Mouse (Mus musculus) gastrocnemius, adult 18-20 months (tissue): ENCODE data around the gene Pde4b. TPM values are rescaled to one million over a fixed set of nuclear protein-coding genes. Genes with fewer than 3 reads are reported as not detected.
A peak's percentile ranks its signal among the peaks of the same experiment; 100 is the strongest.

ENCODE experiments used
- DNase-seq: peaks from one replicate; pipeline ENCODE4 v3.0.0; 2021; ENCODE audit warnings: low spot score
- total RNA-seq, 2 experiments: library from RNA; stranded (reverse); gene quantifications; 2 replicates each; pipeline ENCODE4 v1.2.3; 2021

Gene Pde4b
- total RNA-seq, 2 experiments from 2014 or later: 74.5 to 102 TPM

DNA sequence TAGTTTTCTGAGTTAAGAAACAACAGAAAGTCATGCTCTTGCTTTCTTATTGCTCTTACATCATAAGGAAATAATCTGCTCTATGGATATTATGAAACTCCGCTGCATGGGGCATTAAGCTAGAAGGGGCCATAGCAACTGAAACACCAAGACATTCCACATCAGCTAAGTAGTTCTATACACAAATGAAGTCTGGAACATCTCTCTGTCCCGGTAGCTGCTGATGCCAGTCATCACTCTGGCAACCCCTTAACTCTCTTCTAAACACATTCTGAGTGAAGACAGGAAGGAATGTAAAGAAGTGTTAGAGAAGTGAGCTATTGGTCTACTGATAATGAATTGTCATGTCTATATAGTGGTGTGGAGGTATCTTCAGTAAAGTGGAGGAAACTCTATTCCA, 88.6 kb downstream of the Pde4b start:
- no peak for DNase-seq

DNA sequence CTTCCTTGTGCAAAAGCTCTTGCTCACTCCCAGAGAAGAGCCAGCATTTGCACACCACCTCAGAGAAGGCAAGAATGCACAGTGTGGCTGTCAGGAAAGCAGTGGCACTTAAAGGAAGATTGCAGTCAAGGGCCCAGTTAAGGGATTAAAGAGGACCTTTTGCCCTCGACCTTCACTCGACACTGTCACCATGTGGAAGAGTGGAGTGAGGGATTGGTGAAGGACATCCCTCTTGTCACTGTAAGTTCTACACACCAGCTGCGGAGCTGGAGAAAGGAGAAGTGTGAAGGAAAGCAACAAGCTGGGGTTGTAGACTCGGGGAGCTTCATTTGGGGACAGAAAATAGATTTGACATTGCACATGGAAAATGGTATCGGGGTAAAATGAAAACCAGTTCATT, 89.9 kb downstream of the Pde4b start:
- no peak for DNase-seq

DNA sequence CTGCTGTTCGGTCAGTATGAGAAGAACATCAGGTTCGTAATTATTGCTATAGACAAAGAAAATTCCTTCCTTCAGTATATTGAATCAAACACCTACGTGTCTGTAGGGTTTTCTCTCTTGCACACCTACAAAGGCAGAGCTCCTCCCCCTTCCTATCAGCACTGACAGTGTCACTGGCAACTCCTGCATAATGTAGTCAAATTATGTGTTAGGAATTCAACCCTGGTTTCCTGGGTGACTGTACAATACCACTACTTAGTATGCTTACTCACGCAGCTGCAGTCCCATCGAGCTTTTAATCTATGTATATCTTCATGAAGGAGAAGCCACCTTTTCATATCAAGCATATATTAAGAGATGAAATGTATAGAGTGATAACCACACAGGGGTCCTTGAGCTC, 99.5 kb downstream of the Pde4b start:
- DNase-seq: no peak

DNA sequence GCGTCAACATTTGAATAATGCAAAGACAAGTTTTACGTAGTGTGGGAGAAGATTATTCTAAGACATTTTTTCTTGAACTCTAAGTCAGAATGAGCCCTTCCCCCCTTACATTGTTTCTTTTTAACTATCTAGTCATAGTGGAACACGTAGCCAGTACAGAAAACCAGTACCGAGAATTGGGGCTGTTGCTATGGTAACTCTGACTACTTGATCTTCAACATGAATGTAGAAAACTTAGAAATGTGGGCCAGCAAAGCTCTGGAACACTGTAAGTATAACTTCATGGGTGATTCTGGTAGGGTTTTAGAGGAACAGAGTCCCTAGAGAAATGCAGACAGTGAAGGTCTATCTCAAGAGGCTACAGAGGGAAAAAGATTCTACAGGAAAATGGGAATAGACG, 110.4 kb downstream of the Pde4b start:
- no peak for DNase-seq

DNA sequence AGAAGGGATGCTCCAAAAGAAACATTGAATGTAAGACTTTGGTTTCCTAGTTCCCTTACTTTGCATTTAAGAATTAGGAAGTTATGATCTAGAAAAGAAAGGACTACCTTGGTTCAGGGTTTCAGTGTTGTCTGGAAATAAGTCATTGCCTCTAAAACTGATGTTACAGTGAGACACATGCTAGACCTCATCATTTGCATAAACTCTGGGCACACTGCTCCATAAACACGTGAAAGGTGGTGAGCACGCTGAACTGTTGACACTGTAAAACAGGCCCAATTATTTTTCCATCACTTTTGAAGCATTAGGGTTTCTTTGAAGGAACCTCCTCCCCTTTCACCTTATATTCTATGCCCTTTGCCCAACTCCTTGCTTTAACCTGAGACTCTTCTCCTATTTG, 122.4 kb downstream of the Pde4b start:
- no peak for DNase-seq

DNA sequence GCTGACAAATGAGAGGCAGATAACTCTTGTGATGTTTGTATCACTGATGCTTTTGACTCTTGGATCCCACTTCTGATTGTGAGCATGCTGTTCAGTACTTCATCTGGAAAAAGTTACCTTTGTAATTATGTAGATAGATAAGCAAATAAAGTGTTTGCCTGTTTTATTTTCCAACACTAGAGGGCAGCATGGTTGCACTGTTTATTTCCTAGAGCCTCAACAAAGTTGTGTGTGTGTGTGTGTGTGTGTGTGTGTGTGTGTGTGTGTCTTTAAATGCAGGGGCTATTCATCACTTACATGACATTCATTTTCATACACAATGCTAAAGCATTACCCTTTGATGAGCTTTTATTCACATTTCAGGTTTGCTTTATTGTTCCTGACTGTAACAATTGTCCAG, 139.4 kb downstream of the Pde4b start:
- peak; percentile 15 for DNase-seq

DNA sequence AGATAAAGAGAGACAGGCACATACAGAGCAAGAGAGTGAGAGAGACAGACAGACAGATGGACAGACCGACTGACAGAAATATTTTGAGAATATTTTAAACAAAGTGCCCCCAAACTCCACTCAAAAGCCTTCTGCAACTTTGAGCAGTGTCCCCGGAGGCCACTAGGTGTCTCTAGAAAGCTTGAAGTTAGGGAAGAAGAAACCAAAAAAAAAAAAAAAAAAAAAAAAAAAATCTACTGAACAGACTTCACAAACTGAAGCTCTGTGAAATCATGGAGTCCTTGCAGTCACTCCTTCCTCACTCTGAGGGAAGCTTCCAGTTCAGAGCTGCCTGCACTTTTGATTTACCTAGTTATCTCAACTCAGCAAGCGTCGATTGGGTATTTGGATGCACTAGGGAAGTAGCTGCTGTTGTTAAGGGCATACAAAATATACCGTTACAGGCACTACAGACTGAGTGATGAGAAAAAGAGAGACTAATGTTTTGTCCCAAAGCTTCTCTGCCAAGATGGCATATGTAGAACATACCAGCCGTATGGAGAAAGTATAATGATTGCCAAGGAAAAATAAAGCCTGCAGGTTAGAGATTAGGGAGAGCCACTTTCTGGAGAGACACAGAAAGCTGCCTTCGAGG, 141.7 kb downstream of the Pde4b start:
- DNase-seq: no peak

DNA sequence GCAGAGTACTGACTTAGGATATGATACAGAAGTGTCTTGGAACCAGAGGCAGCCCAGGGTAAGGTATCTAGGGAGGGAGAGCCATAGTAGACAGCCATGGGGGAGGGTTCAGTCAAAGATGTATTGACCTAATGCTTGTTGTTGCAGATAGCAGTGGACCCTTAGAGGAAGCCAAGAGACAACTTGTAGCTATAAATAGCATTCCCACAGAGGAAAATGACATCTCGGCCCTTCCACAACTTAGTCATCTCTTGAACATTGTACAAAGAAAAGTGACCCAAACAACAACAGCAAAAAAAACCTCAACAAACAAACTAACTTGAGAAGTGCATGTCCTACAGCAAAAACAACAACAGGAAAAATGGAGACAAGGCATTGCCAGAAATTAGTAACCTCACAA, 143.6 kb downstream of the Pde4b start:
- no peak for DNase-seq

DNA sequence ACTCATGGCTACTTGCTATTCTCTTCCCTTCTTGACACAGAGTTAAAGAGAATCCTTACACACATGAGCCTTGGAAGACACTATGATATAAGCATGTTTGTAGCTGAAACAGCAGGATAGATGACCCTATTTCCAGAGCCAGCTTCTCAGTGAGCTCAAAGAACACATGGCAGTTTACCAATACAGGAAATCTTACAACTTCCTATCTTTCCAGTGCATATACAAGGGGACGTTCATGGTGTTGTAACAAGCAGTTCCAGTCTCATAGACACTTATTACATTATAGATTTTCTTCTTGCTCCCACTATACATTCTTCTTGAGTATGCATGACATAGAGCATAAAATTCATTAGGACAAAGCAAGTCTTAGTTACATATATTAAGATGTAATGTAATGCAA, 146.3 kb downstream of the Pde4b start:
- no peak for DNase-seq

DNA sequence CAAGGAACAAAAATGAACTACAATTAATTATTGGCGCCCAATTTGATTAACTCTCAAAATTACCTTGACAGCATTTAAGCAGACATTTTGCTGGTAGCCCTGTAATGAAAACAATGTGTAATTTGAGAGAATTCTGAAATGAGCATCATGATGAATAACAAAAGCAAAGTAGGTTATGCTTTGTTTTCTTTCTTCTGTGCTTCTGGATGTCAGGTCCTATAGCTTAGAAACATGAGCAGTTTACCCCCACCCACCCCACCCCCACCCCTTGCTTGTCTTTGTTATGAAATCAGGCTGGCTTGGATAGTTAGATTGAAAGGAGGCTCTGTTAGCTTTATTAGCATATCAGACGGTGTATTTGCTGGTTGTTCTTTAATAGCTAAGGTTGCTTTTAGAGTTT, 147.8 kb downstream of the Pde4b start:
- DNase-seq: no peak

DNA sequence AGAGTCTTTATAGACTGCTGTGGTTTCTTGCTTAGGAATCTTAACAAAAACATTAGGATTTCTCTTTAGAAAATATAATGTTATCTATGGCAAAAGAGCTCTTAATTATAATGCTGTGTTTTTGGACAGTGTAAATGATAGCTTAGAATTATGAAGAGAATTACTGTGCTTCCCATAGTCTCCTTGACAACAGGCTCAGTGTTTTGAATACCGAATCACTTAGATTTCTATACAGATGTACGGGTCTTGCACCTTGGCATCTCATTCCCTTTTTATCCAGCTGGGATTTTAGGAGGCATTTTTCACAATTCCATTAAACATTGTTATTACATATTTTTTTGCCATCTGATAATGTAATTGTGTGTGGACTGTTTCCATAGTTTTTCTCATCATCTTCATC, 151.8 kb downstream of the Pde4b start:
- DNase-seq: no peak

DNA sequence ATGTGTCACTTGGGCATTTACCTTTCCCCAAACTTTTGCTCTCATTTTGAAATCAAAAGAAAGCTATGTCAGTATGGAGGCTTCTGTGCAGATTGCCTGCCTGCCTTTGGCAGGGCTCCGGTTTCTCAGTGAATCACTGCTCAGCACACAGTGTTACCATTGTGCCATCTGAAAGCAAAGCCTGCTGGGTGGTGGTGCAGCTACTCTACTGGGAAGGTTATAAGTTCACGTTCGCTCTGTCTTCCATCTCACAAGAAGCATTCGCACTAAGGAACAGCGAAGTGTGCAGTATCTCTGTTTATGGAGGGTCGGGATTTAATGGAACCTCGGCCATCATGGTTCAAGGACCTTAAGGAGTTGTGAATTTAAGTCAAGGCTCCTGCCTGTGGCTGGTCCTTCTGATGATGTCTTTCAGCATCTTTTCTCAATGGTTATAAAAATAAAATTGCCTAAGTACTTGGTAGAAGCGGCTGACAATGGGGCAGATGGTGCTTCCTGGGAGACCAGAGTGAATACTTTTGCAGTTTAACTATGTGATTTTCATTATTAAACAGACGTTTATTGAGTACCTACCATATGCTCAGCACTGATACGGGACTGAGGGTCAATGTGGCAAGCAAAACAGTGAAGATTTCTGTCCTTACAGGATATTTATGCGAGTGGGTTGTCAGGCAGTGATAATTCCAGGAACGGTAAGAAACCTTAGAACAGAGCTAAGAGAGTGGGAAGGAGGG, 152.5 kb downstream of the Pde4b start:
- DNase-seq: no peak

DNA sequence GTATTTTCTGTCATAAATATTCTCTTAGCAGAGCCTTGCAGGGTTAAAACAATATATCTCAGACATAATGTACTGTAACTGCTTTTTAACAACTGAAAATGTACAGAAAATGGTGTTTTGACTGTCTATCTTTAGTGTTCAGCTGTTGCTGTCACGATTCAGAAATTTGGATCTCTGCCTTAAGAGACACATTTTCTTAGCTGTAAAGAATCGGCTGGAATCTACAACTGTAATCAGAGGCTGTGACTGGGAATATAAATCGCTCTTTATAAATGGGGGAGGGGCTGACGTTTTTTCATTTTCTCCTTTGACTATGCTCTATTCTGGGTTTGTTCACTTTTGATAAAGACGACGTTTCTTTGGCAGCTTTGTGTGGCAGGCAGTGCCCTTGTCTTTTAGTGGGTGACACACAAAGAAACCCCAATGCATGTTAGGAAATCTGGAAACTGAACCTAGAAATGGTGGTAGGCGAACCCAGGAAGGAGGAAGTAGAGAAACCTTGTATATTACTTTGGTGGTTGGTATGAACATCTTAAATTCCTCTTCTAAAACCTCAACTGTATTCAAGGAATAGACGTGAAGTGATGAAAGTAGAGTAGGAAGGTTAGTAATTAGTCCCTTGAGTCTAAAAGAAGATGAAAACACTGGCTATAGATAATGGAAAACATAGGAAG, 153.5 kb downstream of the Pde4b start:
- no peak for DNase-seq

DNA sequence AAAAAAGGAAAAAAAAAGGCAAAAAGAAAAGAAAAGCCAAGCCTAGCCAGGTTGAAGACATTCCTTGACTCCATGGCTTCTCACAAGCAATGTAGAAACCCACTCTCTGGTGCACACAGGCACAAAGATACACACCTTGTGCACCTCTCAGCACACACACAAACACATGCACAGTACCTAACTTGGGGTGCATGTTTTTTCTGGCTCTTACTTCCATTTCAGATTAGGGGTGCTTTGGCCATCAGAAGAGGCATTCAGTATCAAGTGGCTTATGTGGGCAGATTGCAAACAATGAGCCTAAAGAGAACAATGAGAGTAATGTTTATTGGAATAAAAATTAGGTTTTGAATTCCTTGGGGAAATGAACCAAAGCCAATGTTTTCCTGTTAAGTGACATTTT, 166.7 kb downstream of the Pde4b start:
- no peak for DNase-seq

DNA sequence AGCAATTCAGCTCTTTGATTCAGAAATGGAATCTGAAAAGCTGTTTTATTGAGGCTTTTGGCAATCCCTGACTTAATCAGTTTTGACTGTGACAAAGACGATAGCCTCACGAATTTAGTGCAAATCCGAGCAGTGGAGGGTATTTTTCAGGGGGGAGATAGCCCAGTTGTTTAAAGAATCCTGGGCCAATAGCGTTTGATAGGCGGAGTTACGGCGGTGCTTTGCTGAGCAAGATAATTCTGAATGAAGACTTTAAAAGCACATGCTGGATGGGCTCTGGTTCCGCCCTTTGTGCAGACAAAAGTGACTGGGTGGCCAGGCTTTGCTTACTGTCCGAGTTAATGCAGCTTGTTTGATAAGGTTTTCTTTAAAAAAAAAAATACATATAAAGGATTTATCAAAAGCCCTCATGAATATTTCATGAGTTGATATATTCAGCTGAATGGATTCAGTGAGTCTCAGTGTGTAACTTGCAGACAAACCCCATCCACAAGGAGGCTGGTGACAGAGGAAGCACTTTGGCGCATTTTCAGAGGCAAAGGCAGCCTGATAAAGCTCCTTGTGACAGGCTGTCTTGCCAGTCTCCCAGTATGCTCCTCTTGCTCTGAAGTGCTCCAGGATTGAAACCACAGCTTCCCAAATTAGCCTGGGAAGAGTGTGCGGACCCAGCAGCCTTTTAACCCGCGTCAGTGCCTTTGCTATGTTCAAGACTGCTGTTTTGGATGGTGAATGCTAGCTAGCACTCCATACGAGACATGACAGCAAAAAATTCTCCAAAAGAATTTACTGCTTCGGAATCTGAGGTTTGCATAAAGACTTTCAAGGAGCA, 167.3 kb downstream of the Pde4b start:
- DNase-seq: no peak

DNA sequence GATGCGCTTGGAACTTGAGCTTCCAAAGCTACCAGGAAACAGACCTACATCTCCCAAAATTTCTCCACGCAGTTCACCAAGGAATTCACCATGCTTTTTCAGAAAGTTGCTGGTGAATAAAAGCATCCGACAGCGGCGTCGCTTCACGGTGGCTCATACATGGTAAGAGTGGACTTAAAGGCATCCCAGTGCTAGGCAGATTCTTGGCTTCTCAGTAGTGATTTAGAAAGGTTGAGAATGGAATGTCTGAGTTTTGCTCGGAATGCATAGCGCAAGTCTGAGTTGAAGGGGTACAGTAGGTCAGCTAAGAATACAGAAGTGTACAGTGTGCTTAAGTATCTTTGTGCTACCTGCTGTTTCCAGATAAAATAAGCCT, 167.9 kb downstream of the Pde4b start:
- DNase-seq: no peak

DNA sequence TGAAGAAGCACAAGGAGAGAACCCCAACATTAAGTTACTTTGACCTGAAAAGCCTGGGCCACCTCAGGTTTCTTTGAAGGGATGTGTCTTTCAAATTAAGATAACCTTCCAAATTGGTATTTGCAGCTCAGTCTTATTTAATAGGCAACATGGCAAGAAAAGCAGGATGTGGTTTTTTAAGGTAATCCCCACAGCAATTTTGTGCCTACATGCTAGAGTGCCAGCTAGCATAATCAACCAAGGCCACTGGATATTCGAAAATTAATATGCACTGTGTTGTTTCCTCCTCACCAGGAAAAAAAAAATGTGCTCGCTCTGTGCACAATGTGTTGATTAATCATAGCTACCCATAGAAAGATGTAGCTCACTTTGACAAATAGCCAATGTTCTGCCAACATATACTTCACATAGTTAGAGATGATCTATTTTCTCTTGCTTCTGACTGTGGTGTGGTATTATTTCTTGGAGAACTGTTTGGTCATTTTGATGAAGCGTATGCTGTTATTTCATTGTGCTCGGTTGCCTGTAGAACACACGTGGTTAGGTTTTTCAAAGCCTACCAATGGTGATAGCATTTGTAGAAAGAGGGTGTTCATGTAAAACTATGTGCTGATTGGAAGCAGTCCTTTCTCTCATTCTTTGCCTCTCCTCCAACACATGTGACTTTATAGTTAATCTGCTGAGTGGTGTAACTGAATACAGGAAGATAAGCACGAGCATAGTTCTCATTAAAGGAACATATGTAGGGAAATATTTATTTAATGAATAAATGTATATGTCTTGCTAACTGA, 169.0 kb downstream of the Pde4b start:
- DNase-seq: no peak

DNA sequence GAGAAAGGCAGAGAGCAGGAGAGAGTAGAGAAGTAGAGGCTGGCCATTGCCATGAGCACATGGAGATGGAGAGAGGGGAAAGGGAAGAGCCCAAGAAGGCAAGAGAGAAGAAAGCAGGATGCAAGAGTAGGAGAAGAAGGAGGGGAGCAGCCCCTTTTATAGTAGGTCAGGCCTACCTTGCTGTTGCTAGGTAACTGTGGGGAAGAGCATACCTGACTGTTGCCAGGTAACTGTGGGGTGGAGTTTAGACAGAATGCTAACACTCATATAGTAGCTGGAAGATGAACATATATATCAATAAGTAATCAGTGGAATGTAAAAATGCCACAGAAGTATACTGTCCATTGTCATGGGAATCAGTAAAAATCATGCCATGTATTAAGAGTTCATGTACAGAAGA, 172.9 kb downstream of the Pde4b start:
- no peak for DNase-seq

DNA sequence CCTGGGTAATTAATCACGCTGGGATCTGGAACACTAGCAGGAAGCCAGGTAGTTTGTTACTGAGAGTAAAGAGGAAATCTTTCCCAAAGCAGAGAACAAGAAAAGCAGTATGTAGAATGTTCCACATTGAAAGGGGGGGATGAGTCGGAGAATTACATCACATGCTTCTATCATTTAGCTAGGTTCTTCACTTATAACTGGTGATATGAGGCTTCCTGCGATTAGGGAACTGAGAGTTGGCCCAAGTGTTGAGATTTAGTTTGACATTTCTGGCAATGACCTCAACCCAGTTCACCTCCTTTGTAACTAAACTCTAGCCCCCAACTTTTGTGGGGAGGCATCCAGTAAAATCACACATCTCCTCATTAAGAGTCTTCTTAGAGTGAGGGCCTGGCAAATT, 185.0 kb downstream of the Pde4b start:
- no peak for DNase-seq

DNA sequence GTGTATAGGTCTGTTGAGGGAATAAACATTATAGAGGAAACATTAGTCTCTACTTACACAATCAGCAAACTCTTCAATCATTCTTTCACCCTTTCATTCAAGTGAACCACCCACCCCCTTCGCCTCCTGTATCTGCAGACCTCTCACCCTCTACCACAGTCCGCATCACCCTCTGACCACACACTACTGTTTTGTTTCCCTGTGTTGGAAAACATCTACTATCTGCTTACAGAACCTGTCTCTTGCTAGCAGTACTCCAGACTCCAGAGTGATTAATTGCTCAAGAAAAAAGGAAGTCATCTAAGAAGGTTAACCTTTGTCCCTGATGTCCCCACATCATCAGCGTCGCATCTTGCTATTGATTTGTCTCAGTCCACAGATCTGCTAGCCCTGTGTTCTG, 185.4 kb downstream of the Pde4b start:
- no peak for DNase-seq

DNA sequence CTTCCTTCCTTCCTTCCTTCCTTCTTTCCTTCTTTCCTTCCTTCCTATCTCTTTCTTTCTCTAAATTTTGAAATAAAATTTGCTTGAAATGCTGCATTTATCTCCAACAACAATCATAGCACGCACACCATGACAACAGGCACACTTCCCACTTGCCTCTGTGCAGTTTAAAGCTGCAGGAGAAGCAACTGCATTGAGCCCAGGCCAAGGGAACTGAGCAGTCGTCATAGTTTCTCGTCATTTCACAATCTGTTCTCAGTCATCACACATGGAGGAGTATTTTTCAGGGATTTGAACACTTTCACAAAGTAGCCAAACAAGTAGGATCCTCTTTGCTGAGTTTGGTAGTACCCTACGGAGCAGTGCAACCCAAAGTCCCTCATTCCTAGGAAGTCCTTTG, 188.4 kb downstream of the Pde4b start:
- DNase-seq: no peak
